Mouse (Mus musculus) ES-Bruce4 (cell line): ENCODE measurements at regions not wholly inside any gene's neighbourhood (a gene's known extent, or its start where the extent isn't known, plus 50 kb on each side); places are given as distances from the start of the nearest gene placed in this dataset.

Experiments
- CTCF ChIP-seq: IDR thresholded peaks from one replicate; pipeline ENCODE4 v1.8.1; 2011; ENCODE audit warnings: low read depth, low read length
- EP300 ChIP-seq: IDR thresholded peaks from 2 replicates; pipeline ENCODE4 v1.6.1; 2011; ENCODE audit warnings: low read depth, low read length; ENCODE audit not compliant: insufficient read depth

- no peak for TF ChIP-seq CTCF
- TF ChIP-seq EP300: no peak
Measured at GRCm38 (mm10) chr4:9131610-9132009, 892.8 kb upstream of the Car8 start.
